In the genomic region with DNA sequence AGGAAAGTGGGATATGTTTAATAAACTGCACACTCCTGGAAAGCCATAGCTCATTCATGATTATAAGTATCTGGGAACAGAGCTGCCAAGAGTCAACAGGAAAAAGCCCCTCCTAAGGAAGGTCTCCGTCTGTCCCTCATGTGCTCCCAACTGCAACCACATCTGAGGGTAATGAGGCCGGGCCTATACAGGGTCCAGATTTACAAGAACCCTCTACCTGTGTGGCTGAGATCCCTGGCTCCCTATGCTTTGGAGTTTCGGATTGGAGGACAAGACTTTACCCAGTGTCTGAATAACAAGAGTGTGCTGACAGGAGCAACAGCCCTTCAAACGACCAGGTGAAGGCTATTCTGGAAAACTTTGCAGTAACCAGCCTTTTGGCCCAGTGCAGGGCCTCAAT, we compare ENCODE assay signal across 32 mouse cellular contexts. TPM values are rescaled to one million over a fixed set of nuclear protein-coding genes. Genes with fewer than 3 reads are reported as not detected.
A peak's percentile ranks its signal among the peaks of the same experiment; 100 is the strongest.
DNase-seq lines count a peak whose midpoint lies in the region; ATAC-seq and TF ChIP-seq lines count a peak whose summit lies in the region.
"Had no signal": no experiment of that assay in that cellular context is flagged by ENCODE, and none has a peak within 500 bp of the region (broad histone marks: within the 10 kb centered on the region; RNA-seq: fewer than 3 reads in every experiment).

No protein-coding gene starts in this region.

- H3K4me3 ChIP-seq in forebrain, embryonic 13.5 days: no peak overlapping the region
- H3K4me3 ChIP-seq in forebrain, embryonic 15.5 days: no peak overlapping the region
- H3K4me3 ChIP-seq in kidney, embryonic 16.5 days (ENCODE audit: low read length): no peak overlapping the region
- H3K4me3 ChIP-seq in lung, embryonic 14.5 days (ENCODE audit: low read depth, low read length): no peak overlapping the region
- H3K4me3 ChIP-seq in lung, adult 2 months (replicated peaks; ENCODE audit: extremely low read depth, low read depth, low read length): no peak overlapping the region
- H3K4me3 ChIP-seq in myocyte: no peak overlapping the region
- H3K4me3 ChIP-seq: erythroblast, embryonic 14.5 days; gastrocnemius, adult 2 months; heart, embryonic 13.5 days; hindbrain, embryonic 10.5 days; hindbrain, embryonic 15.5 days; kidney, embryonic 15.5 days; limb, embryonic 12.5 days; megakaryocyte, embryonic 14.5 days; midbrain, embryonic 12.5 days; neural tube, embryonic 15.5 days; stomach, embryonic 15.5 days had no signal

- no peak overlapping the region for H3ac ChIP-seq in myocyte (ENCODE audit: control insufficient read depth, insufficient read length)

- no peaks in the 10 kb centered on the region for H3K4me1 ChIP-seq in forebrain, embryonic 13.5 days
- no peaks in the 10 kb centered on the region for H3K4me1 ChIP-seq in forebrain, embryonic 15.5 days
- no peaks in the 10 kb centered on the region for H3K4me1 ChIP-seq in kidney, embryonic 16.5 days (ENCODE audit: insufficient read depth, low read length)
- H3K4me1 ChIP-seq in lung, embryonic 14.5 days (ENCODE audit: insufficient read depth): no peaks in the 10 kb centered on the region
- H3K4me1 ChIP-seq in lung, adult 2 months (ENCODE audit: control insufficient read depth, insufficient read depth, low read length): peaks cover 6% of the 10 kb centered on the region
- H3K4me1 ChIP-seq: heart, embryonic 13.5 days; hindbrain, embryonic 10.5 days; hindbrain, embryonic 15.5 days; kidney, embryonic 15.5 days; limb, embryonic 12.5 days; midbrain, embryonic 12.5 days; neural tube, embryonic 15.5 days; stomach, embryonic 15.5 days had no signal

- peak; percentile 31; the same call in 1 of the 2 replicates for ATAC-seq in forebrain, embryonic 13.5 days
- ATAC-seq in forebrain, embryonic 15.5 days (replicated peaks): no peak
- ATAC-seq in kidney, embryonic 16.5 days (ENCODE audit: low FRiP score, low TSS enrichment): 0 out of 2 replicates have a peak, but pooled peaks have one; percentile 39
- peak; percentile 26; the same call in 1 of the 2 replicates for ATAC-seq in lung, embryonic 14.5 days (ENCODE audit: insufficient read depth)
- ATAC-seq: inflammation-experienced regulatory T-cells, adult 6 months; lung, postnatal 0 days; Patski had no signal

- H3K4me2 ChIP-seq in forebrain, embryonic 13.5 days: no peak overlapping the region
- no peak overlapping the region for H3K4me2 ChIP-seq in forebrain, embryonic 15.5 days (replicated peaks)
- H3K4me2 ChIP-seq in kidney, embryonic 16.5 days (replicated peaks; ENCODE audit: low read depth, low read length): no peak overlapping the region
- H3K4me2 ChIP-seq in lung, embryonic 14.5 days: no peak overlapping the region
- no peak overlapping the region for H3K4me2 ChIP-seq in myocyte (ENCODE audit: low read depth)
- H3K4me2 ChIP-seq: heart, embryonic 13.5 days; hindbrain, embryonic 15.5 days; kidney, embryonic 15.5 days; limb, embryonic 12.5 days; midbrain, embryonic 12.5 days; neural tube, embryonic 15.5 days; stomach, embryonic 15.5 days had no signal

- H3K9me3 ChIP-seq in forebrain, embryonic 13.5 days (replicated peaks): no peaks in the 10 kb centered on the region
- H3K9me3 ChIP-seq in forebrain, embryonic 15.5 days: no peaks in the 10 kb centered on the region
- H3K9me3 ChIP-seq in kidney, embryonic 16.5 days (ENCODE audit: low read length): no peaks in the 10 kb centered on the region
- no peaks in the 10 kb centered on the region for H3K9me3 ChIP-seq in lung, embryonic 14.5 days (ENCODE audit: low read depth, low read length)
- H3K9me3 ChIP-seq: G1E; heart, embryonic 13.5 days; hindbrain, embryonic 10.5 days; hindbrain, embryonic 15.5 days; kidney, embryonic 15.5 days; limb, embryonic 12.5 days; megakaryocyte, embryonic 14.5 days; midbrain, embryonic 12.5 days; neural tube, embryonic 15.5 days; stomach, embryonic 15.5 days had no signal

- TF ChIP-seq POLR2A in lung, adult 2 months (IDR thresholded peaks at IDR 0.05; ENCODE audit: borderline replicate concordance, extremely low read depth, low read depth, low read length): no peak
- TF ChIP-seq POLR2A in myocyte (IDR thresholded peaks at IDR 0.05; ENCODE audit: insufficient read length, low read depth): no peak

- H3K36me3 ChIP-seq in forebrain, embryonic 13.5 days (ENCODE audit: poor library complexity, severe bottlenecking): peaks cover 47% of the 10 kb centered on the region
- peaks cover 49% of the 10 kb centered on the region for H3K36me3 ChIP-seq in forebrain, embryonic 15.5 days
- peaks cover 49% of the 10 kb centered on the region for H3K36me3 ChIP-seq in kidney, embryonic 16.5 days (ENCODE audit: insufficient read depth, low read length)
- H3K36me3 ChIP-seq in lung, embryonic 14.5 days (ENCODE audit: insufficient read depth): peaks cover 85% of the 10 kb centered on the region
- peaks cover 50% of the 10 kb centered on the region for H3K36me3 ChIP-seq in myocyte (ENCODE audit: control insufficient read depth, insufficient read depth)

- TF ChIP-seq CTCF in lung, embryonic 14.5 days (IDR thresholded peaks at IDR 0.05; ENCODE audit: low read depth): no peak
- TF ChIP-seq CTCF in lung, adult 2 months (IDR thresholded peaks at IDR 0.05; ENCODE audit: insufficient read depth, low read length): no peak

- 77% methylated on average over 4 of the region's 4 CpGs for WGBS in forebrain, embryonic 13.5 days
- 77% methylated on average over 4 of the region's 4 CpGs for WGBS in forebrain, embryonic 15.5 days
- WGBS in kidney, embryonic 16.5 days: 76% methylated on average over 4 of the region's 4 CpGs
- 73% methylated on average over 4 of the region's 4 CpGs for WGBS in lung, embryonic 14.5 days
- 56% methylated on average over 4 of the region's 4 CpGs for WGBS in lung, adult 2 months

- H3K79me2 ChIP-seq in myocyte (ENCODE audit: control insufficient read depth, insufficient read depth): no peaks in the 10 kb centered on the region

- no peak overlapping the region for H3K9ac ChIP-seq in forebrain, embryonic 13.5 days
- H3K9ac ChIP-seq in forebrain, embryonic 15.5 days (replicated peaks): no peak overlapping the region
- no peak overlapping the region for H3K9ac ChIP-seq in kidney, embryonic 16.5 days (replicated peaks; ENCODE audit: low read length)
- no peak overlapping the region for H3K9ac ChIP-seq in lung, embryonic 14.5 days
- H3K9ac ChIP-seq: heart, embryonic 13.5 days; hindbrain, embryonic 15.5 days; kidney, embryonic 15.5 days; limb, embryonic 12.5 days; liver, embryonic 14.5 days; midbrain, embryonic 12.5 days; neural tube, embryonic 15.5 days; stomach, embryonic 15.5 days had no signal

- no peak overlapping the region for H3K27ac ChIP-seq in forebrain, embryonic 13.5 days
- H3K27ac ChIP-seq in forebrain, embryonic 15.5 days (replicated peaks): no peak overlapping the region
- H3K27ac ChIP-seq in kidney, embryonic 16.5 days (ENCODE audit: low read length): no peak overlapping the region
- H3K27ac ChIP-seq in lung, embryonic 14.5 days (ENCODE audit: low read depth): no peak overlapping the region
- H3K27ac ChIP-seq: gastrocnemius, adult 2 months; heart, embryonic 13.5 days; hindbrain, embryonic 10.5 days; hindbrain, embryonic 15.5 days; kidney, embryonic 15.5 days; limb, embryonic 12.5 days; liver, embryonic 14.5 days; midbrain, embryonic 12.5 days; neural tube, embryonic 15.5 days; stomach, embryonic 15.5 days had no signal

- no peak for DNase-seq in kidney, postnatal 36 days
- no peak for DNase-seq in lung, embryonic 14.5 days
- no peak for DNase-seq in lung, adult 2 months
- DNase-seq in spleen, adult 12 weeks (ENCODE audit: low spot score): no peak
- DNase-seq: adrenal gland, postnatal 25 days; cerebellum, adult 18-20 months; cerebellum, postnatal 10 days; gastrocnemius, adult 2 months; heart, postnatal 10 days; kidney, postnatal 4 days; lung, postnatal 4 days; retina, postnatal 1 day; right cerebral cortex, postnatal 14 days had no signal

- no peaks in the 10 kb centered on the region for H3K27me3 ChIP-seq in forebrain, embryonic 13.5 days
- H3K27me3 ChIP-seq in forebrain, embryonic 15.5 days: no peaks in the 10 kb centered on the region
- no peaks in the 10 kb centered on the region for H3K27me3 ChIP-seq in kidney, embryonic 16.5 days (ENCODE audit: insufficient read depth, low read length)
- H3K27me3 ChIP-seq in lung, embryonic 14.5 days (ENCODE audit: insufficient read depth, low read length): no peaks in the 10 kb centered on the region
- no peaks in the 10 kb centered on the region for H3K27me3 ChIP-seq in myocyte (ENCODE audit: control insufficient read depth, insufficient read depth, insufficient read length)
- H3K27me3 ChIP-seq: heart, embryonic 13.5 days; hindbrain, embryonic 15.5 days; kidney, embryonic 15.5 days; limb, embryonic 12.5 days; megakaryocyte, embryonic 14.5 days; midbrain, embryonic 12.5 days; neural tube, embryonic 15.5 days; Patski; stomach, embryonic 15.5 days had no signal

TF ChIP-seq in myocyte, 11 proteins besides CTCF, POLR2A, EP300 and RAD21:
- TF ChIP-seq MYOD1 (IDR thresholded peaks at IDR 0.05; ENCODE audit: control insufficient read depth in 1 of 3, insufficient read length in 2 of 3, low read depth in 2 of 3): no peak
- peak; percentile 28 for TF ChIP-seq POLR2AphosphoS2 (IDR thresholded peaks at IDR 0.05; ENCODE audit: insufficient read length, low read depth)

RNA-seq across cellular contexts. Expression of a gene that starts 9.4 kb away (rescaled TPM):
- 45.4 and 51.9 TPM in 2 replicates for polyA plus RNA-seq in forebrain, embryonic 13.5 days (2015; fragmentation: Nextera tagmentation; extraction: Ambion mirVana)
- 37.7 and 41.1 TPM in 2 replicates for polyA plus RNA-seq in forebrain, embryonic 15.5 days (2015; fragmentation: Nextera tagmentation; extraction: Ambion mirVana)
- 110 and 115 TPM in 2 replicates for polyA plus RNA-seq in kidney, embryonic 16.5 days (2015; fragmentation: Nextera tagmentation; extraction: Ambion mirVana)
- polyA plus RNA-seq in lung, embryonic 14.5 days (2014; fragmentation: Nextera tagmentation; extraction: Ambion mirVana): 75.1 and 75.4 TPM in 2 replicates
- polyA plus RNA-seq in lung, adult 2 months (2012; rRNA removed): 7.9 and 13.1 TPM in 2 replicates
- polyA plus RNA-seq in myocyte (2012; fragmentation: generic; extraction: Trizol): 22.4 TPM

RNA-seq across cellular contexts. Expression of a gene that starts 36.2 kb away (rescaled TPM):
- polyA plus RNA-seq in forebrain, embryonic 13.5 days (2015; fragmentation: Nextera tagmentation; extraction: Ambion mirVana): 43.2 and 47.2 TPM in 2 replicates
- polyA plus RNA-seq in forebrain, embryonic 15.5 days (2015; fragmentation: Nextera tagmentation; extraction: Ambion mirVana): 54.3 and 55.9 TPM in 2 replicates
- polyA plus RNA-seq in kidney, embryonic 16.5 days (2015; fragmentation: Nextera tagmentation; extraction: Ambion mirVana): 39.2 and 44.4 TPM in 2 replicates
- polyA plus RNA-seq in lung, embryonic 14.5 days (2014; fragmentation: Nextera tagmentation; extraction: Ambion mirVana): 57.3 and 62.0 TPM in 2 replicates
- 7.6 and 8.3 TPM in 2 replicates for polyA plus RNA-seq in lung, adult 2 months (2012; rRNA removed)
- polyA plus RNA-seq in myocyte (2012; fragmentation: generic; extraction: Trizol): 20.6 TPM
